Mouse (Mus musculus): ENCODE results near the gene Glce. TPM values are rescaled to one million over a fixed set of nuclear protein-coding genes. Genes with fewer than 3 reads are reported as not detected.

The Glce gene
- polyA plus RNA-seq, 1 experiment from 2014 or later, result 25.5 TPM

GRCm38 (mm10) chr9:62096603-62097002 lies 25.9 kb downstream of the Glce start:
- Histone ChIP-seq H3K27ac (ENCODE audit: low read length) (no peak overlapping the region), H3K9ac (ENCODE audit: low read length) (no peak overlapping the region), H3K4me2 (ENCODE audit: low read depth, low read length) (no peak overlapping the region), H3K4me1 (ENCODE audit: control insufficient read depth, insufficient read depth, low read length) (no peaks in the 10 kb centered on the region), H3K4me3 (replicated peaks; ENCODE audit: low read length) (no peak overlapping the region), H3K36me3 (ENCODE audit: control insufficient read depth, insufficient read depth, low read length) (no peaks in the 10 kb centered on the region), H3K27me3 (ENCODE audit: control insufficient read depth, insufficient read depth, low read length) (no peaks in the 10 kb centered on the region), H3K9me3 (replicated peaks; ENCODE audit: control insufficient read depth, low read length) (no peaks in the 10 kb centered on the region)
- WGBS, result 84% methylated on average over 1 of the region's 1 CpGs
- no peak for ATAC-seq (ENCODE audit: insufficient read depth, low FRiP score)

GRCm38 (mm10) chr9:62091604-62092003 lies 30.9 kb downstream of the Glce start:
- no peak overlapping the region for H3K9ac ChIP-seq (ENCODE audit: low read length)
- H3K4me1 ChIP-seq (ENCODE audit: control insufficient read depth, insufficient read depth, low read length), result no peaks in the 10 kb centered on the region
- no peak overlapping the region for H3K4me3 ChIP-seq (replicated peaks; ENCODE audit: low read length)
- 84% methylated on average over 5 of the region's 5 CpGs for WGBS
- H3K9me3 ChIP-seq (replicated peaks; ENCODE audit: control insufficient read depth, low read length), result no peaks in the 10 kb centered on the region
- no peak for ATAC-seq (ENCODE audit: insufficient read depth, low FRiP score)
- no peak overlapping the region for H3K27ac ChIP-seq (ENCODE audit: low read length)
- H3K27me3 ChIP-seq (ENCODE audit: control insufficient read depth, insufficient read depth, low read length), result no peaks in the 10 kb centered on the region
- no peak overlapping the region for H3K4me2 ChIP-seq (ENCODE audit: low read depth, low read length)
- no peaks in the 10 kb centered on the region for H3K36me3 ChIP-seq (ENCODE audit: control insufficient read depth, insufficient read depth, low read length)

- Histone ChIP-seq H3K4me2 (ENCODE audit: low read depth, low read length) (no peak overlapping the region), H3K36me3 (ENCODE audit: control insufficient read depth, insufficient read depth, low read length) (no peaks in the 10 kb centered on the region), H3K9ac (ENCODE audit: low read length) (no peak overlapping the region), H3K9me3 (replicated peaks; ENCODE audit: control insufficient read depth, low read length) (no peaks in the 10 kb centered on the region), H3K4me3 (replicated peaks; ENCODE audit: low read length) (no peak overlapping the region), H3K27me3 (ENCODE audit: control insufficient read depth, insufficient read depth, low read length) (no peaks in the 10 kb centered on the region), H3K4me1 (ENCODE audit: control insufficient read depth, insufficient read depth, low read length) (no peaks in the 10 kb centered on the region), H3K27ac (ENCODE audit: low read length) (no peak overlapping the region)
- no peak for ATAC-seq (ENCODE audit: insufficient read depth, low FRiP score)
- WGBS, result 88% methylated on average over 2 of the region's 2 CpGs
Observed at GRCm38 (mm10) chr9:62085548-62085947, 36.9 kb downstream of the Glce start.

GRCm38 (mm10) chr9:62084896-62085295 lies 37.6 kb downstream of the Glce start:
- Histone ChIP-seq H3K4me2 (ENCODE audit: low read depth, low read length) (no peak overlapping the region), H3K27ac (ENCODE audit: low read length) (no peak overlapping the region), H3K4me1 (ENCODE audit: control insufficient read depth, insufficient read depth, low read length) (no peaks in the 10 kb centered on the region), H3K9ac (ENCODE audit: low read length) (no peak overlapping the region), H3K4me3 (replicated peaks; ENCODE audit: low read length) (no peak overlapping the region), H3K9me3 (replicated peaks; ENCODE audit: control insufficient read depth, low read length) (no peaks in the 10 kb centered on the region), H3K27me3 (ENCODE audit: control insufficient read depth, insufficient read depth, low read length) (no peaks in the 10 kb centered on the region), H3K36me3 (ENCODE audit: control insufficient read depth, insufficient read depth, low read length) (no peaks in the 10 kb centered on the region)
- 93% methylated on average over 4 of the region's 4 CpGs for WGBS
- no peak for ATAC-seq (ENCODE audit: insufficient read depth, low FRiP score)

GRCm38 (mm10) chr9:62082986-62083385 lies 39.5 kb downstream of the Glce start:
- Histone ChIP-seq H3K4me1 (ENCODE audit: control insufficient read depth, insufficient read depth, low read length) (no peaks in the 10 kb centered on the region), H3K27ac (ENCODE audit: low read length) (no peak overlapping the region), H3K9ac (ENCODE audit: low read length) (no peak overlapping the region), H3K4me3 (replicated peaks; ENCODE audit: low read length) (no peak overlapping the region), H3K36me3 (ENCODE audit: control insufficient read depth, insufficient read depth, low read length) (no peaks in the 10 kb centered on the region), H3K27me3 (ENCODE audit: control insufficient read depth, insufficient read depth, low read length) (no peaks in the 10 kb centered on the region), H3K9me3 (replicated peaks; ENCODE audit: control insufficient read depth, low read length) (no peaks in the 10 kb centered on the region), H3K4me2 (ENCODE audit: low read depth, low read length) (no peak overlapping the region)
- 34% methylated on average over 2 of the region's 2 CpGs for WGBS
- no peak for ATAC-seq (ENCODE audit: insufficient read depth, low FRiP score)

- no peaks in the 10 kb centered on the region for H3K4me1 ChIP-seq (ENCODE audit: control insufficient read depth, insufficient read depth, low read length)
- no peaks in the 10 kb centered on the region for H3K36me3 ChIP-seq (ENCODE audit: control insufficient read depth, insufficient read depth, low read length)
- H3K9me3 ChIP-seq (replicated peaks; ENCODE audit: control insufficient read depth, low read length), result no peaks in the 10 kb centered on the region
- WGBS, result 61% methylated on average over 3 of the region's 3 CpGs
- no peak overlapping the region for H3K4me2 ChIP-seq (ENCODE audit: low read depth, low read length)
- H3K9ac ChIP-seq (ENCODE audit: low read length), result no peak overlapping the region
- no peaks in the 10 kb centered on the region for H3K27me3 ChIP-seq (ENCODE audit: control insufficient read depth, insufficient read depth, low read length)
- no peak overlapping the region for H3K4me3 ChIP-seq (replicated peaks; ENCODE audit: low read length)
- no peak overlapping the region for H3K27ac ChIP-seq (ENCODE audit: low read length)
- no peak for ATAC-seq (ENCODE audit: insufficient read depth, low FRiP score)
Observed at GRCm38 (mm10) chr9:62081542-62081941, 40.9 kb downstream of the Glce start.

- no peak overlapping the region for H3K4me2 ChIP-seq (ENCODE audit: low read depth, low read length)
- no peaks in the 10 kb centered on the region for H3K4me1 ChIP-seq (ENCODE audit: control insufficient read depth, insufficient read depth, low read length)
- no peak overlapping the region for H3K4me3 ChIP-seq (replicated peaks; ENCODE audit: low read length)
- H3K27ac ChIP-seq (ENCODE audit: low read length), result no peak overlapping the region
- H3K27me3 ChIP-seq (ENCODE audit: control insufficient read depth, insufficient read depth, low read length), result no peaks in the 10 kb centered on the region
- no peaks in the 10 kb centered on the region for H3K36me3 ChIP-seq (ENCODE audit: control insufficient read depth, insufficient read depth, low read length)
- H3K9ac ChIP-seq (ENCODE audit: low read length), result no peak overlapping the region
- no peak for ATAC-seq (ENCODE audit: insufficient read depth, low FRiP score)
- H3K9me3 ChIP-seq (replicated peaks; ENCODE audit: control insufficient read depth, low read length), result no peaks in the 10 kb centered on the region
Observed at GRCm38 (mm10) chr9:62080028-62080760, 42.3 kb downstream of the Glce start.

- WGBS, result 87% methylated on average over 3 of the region's 3 CpGs
- H3K36me3 ChIP-seq (ENCODE audit: control insufficient read depth, insufficient read depth, low read length), result no peaks in the 10 kb centered on the region
- no peaks in the 10 kb centered on the region for H3K9me3 ChIP-seq (replicated peaks; ENCODE audit: control insufficient read depth, low read length)
- H3K27me3 ChIP-seq (ENCODE audit: control insufficient read depth, insufficient read depth, low read length), result no peaks in the 10 kb centered on the region
- H3K4me1 ChIP-seq (ENCODE audit: control insufficient read depth, insufficient read depth, low read length), result no peaks in the 10 kb centered on the region
- no peak for ATAC-seq (ENCODE audit: insufficient read depth, low FRiP score)
- no peak overlapping the region for H3K4me3 ChIP-seq (replicated peaks; ENCODE audit: low read length)
- no peak overlapping the region for H3K4me2 ChIP-seq (ENCODE audit: low read depth, low read length)
- no peak overlapping the region for H3K9ac ChIP-seq (ENCODE audit: low read length)
- H3K27ac ChIP-seq (ENCODE audit: low read length), result no peak overlapping the region
Observed at GRCm38 (mm10) chr9:62062234-62062633, 60.2 kb downstream of the Glce start.

- no peaks in the 10 kb centered on the region for H3K4me1 ChIP-seq (ENCODE audit: control insufficient read depth, insufficient read depth, low read length)
- no peak overlapping the region for H3K9ac ChIP-seq (ENCODE audit: low read length)
- no peaks in the 10 kb centered on the region for H3K36me3 ChIP-seq (ENCODE audit: control insufficient read depth, insufficient read depth, low read length)
- ATAC-seq (ENCODE audit: insufficient read depth, low FRiP score), result no peak
- H3K4me2 ChIP-seq (ENCODE audit: low read depth, low read length), result no peak overlapping the region
- H3K4me3 ChIP-seq (replicated peaks; ENCODE audit: low read length), result no peak overlapping the region
- WGBS, result 93% methylated on average over 2 of the region's 2 CpGs
- H3K27me3 ChIP-seq (ENCODE audit: control insufficient read depth, insufficient read depth, low read length), result no peaks in the 10 kb centered on the region
- H3K9me3 ChIP-seq (replicated peaks; ENCODE audit: control insufficient read depth, low read length), result no peaks in the 10 kb centered on the region
- H3K27ac ChIP-seq (ENCODE audit: low read length), result no peak overlapping the region
Observed at GRCm38 (mm10) chr9:62060431-62060830, 62.0 kb downstream of the Glce start.
